ENCODE assay signal across 12 mouse cellular contexts in genomic region chr1:184832211-184832610, GRCm38 (mm10). TPM values are rescaled to one million over a fixed set of nuclear protein-coding genes. Genes with fewer than 3 reads are reported as not detected.
DNase-seq lines count a peak whose midpoint lies in the region; ATAC-seq and TF ChIP-seq lines count a peak whose summit lies in the region.
"Had no signal": no experiment of that assay in that cellular context is flagged by ENCODE, and none has a peak within 500 bp of the region (broad histone marks: within the 10 kb centered on the region; RNA-seq: fewer than 3 reads in every experiment).

No protein-coding gene starts in this region.

- no peak overlapping the region for H3K27ac ChIP-seq in lung, embryonic 14.5 days (ENCODE audit: low read depth)
- H3K27ac ChIP-seq in ES-Bruce4 (ENCODE audit: insufficient read depth, low read length): no peak overlapping the region
- H3K27ac ChIP-seq in heart, embryonic 10.5 days: no peak overlapping the region
- H3K27ac ChIP-seq in heart, embryonic 12.5 days (ENCODE audit: poor library complexity, severe bottlenecking): no peak overlapping the region

- H3K9ac ChIP-seq in lung, embryonic 14.5 days: no peak overlapping the region
- no peak overlapping the region for H3K9ac ChIP-seq in ES-Bruce4 (ENCODE audit: low read depth, poor library complexity, severe bottlenecking)
- H3K9ac ChIP-seq in heart, embryonic 12.5 days: no peak overlapping the region

- peak; percentile 52 for TF ChIP-seq CTCF in lung, embryonic 14.5 days (IDR thresholded peaks at IDR 0.05; ENCODE audit: low read depth)
- TF ChIP-seq CTCF in ES-Bruce4 (IDR thresholded peaks at IDR 0.05; ENCODE audit: low read depth, low read length): peak; percentile 73

- peaks cover 43% of the 10 kb centered on the region for H3K36me3 ChIP-seq in lung, embryonic 14.5 days (ENCODE audit: insufficient read depth)
- no peaks in the 10 kb centered on the region for H3K36me3 ChIP-seq in ES-Bruce4 (ENCODE audit: control insufficient read depth, insufficient read depth, low read length, poor library complexity, severe bottlenecking)
- peaks cover 54% of the 10 kb centered on the region for H3K36me3 ChIP-seq in heart, embryonic 10.5 days
- peaks cover 69% of the 10 kb centered on the region for H3K36me3 ChIP-seq in heart, embryonic 12.5 days

- H3K27me3 ChIP-seq in lung, embryonic 14.5 days (ENCODE audit: insufficient read depth, low read length): no peaks in the 10 kb centered on the region
- H3K27me3 ChIP-seq in ES-Bruce4 (ENCODE audit: control insufficient read depth, insufficient read depth, low read length, poor library complexity, severe bottlenecking): no peaks in the 10 kb centered on the region
- no peaks in the 10 kb centered on the region for H3K27me3 ChIP-seq in heart, embryonic 10.5 days (ENCODE audit: insufficient read depth, poor library complexity, severe bottlenecking)
- no peaks in the 10 kb centered on the region for H3K27me3 ChIP-seq in heart, embryonic 12.5 days (replicated peaks)

- DNase-seq in lung, embryonic 14.5 days: peak; percentile 30
- no peak for DNase-seq in lung, postnatal 4 days
- peak; percentile 37 for DNase-seq in adipocyte (ENCODE audit: low spot score)
- peak; percentile 39 for DNase-seq in retina, embryonic 14.5 days (ENCODE audit: low spot score)
- no peak for DNase-seq in heart, embryonic 10.5 days (ENCODE audit: low spot score)
- DNase-seq: kidney, adult 8-10 months had no signal

- TF ChIP-seq EP300 in ES-Bruce4 (IDR thresholded peaks at IDR 0.05; ENCODE audit: insufficient read depth, low read depth, low read length): no peak

- H3K4me3 ChIP-seq in lung, embryonic 14.5 days (ENCODE audit: low read depth, low read length): no peak overlapping the region
- no peak overlapping the region for H3K4me3 ChIP-seq in ES-Bruce4 (ENCODE audit: low read depth, low read length)
- no peak overlapping the region for H3K4me3 ChIP-seq in heart, embryonic 10.5 days
- no peak overlapping the region for H3K4me3 ChIP-seq in heart, embryonic 12.5 days

- no peaks in the 10 kb centered on the region for H3K9me3 ChIP-seq in lung, embryonic 14.5 days (ENCODE audit: low read depth, low read length)
- no peaks in the 10 kb centered on the region for H3K9me3 ChIP-seq in ES-Bruce4 (replicated peaks; ENCODE audit: control insufficient read depth, insufficient read depth, low read length, poor library complexity, severe bottlenecking)
- no peaks in the 10 kb centered on the region for H3K9me3 ChIP-seq in heart, embryonic 10.5 days
- H3K9me3 ChIP-seq in heart, embryonic 12.5 days (replicated peaks): no peaks in the 10 kb centered on the region

- H3K4me1 ChIP-seq in lung, embryonic 14.5 days (ENCODE audit: insufficient read depth): 0 out of 2 replicates have a peak, but pooled peaks cover under 1% of the 10 kb centered on the region
- H3K4me1 ChIP-seq in ES-Bruce4 (ENCODE audit: control insufficient read depth, insufficient read depth, low read length): peaks cover 1% of the 10 kb centered on the region
- peaks cover 3% of the 10 kb centered on the region; the same call in 1 of the 2 replicates for H3K4me1 ChIP-seq in heart, embryonic 10.5 days
- peaks cover 3% of the 10 kb centered on the region for H3K4me1 ChIP-seq in heart, embryonic 12.5 days (replicated peaks)

- WGBS in lung, embryonic 14.5 days: 81% methylated on average over 10 of the region's 10 CpGs
- WGBS in heart, embryonic 10.5 days: 78% methylated on average over 10 of the region's 10 CpGs
- 81% methylated on average over 10 of the region's 10 CpGs for WGBS in heart, embryonic 12.5 days

- TF ChIP-seq POLR2A in ES-Bruce4 (IDR thresholded peaks at IDR 0.05; ENCODE audit: insufficient read depth, low read length): no peak

- no peak for ATAC-seq in lung, embryonic 14.5 days (ENCODE audit: insufficient read depth)
- no peak for ATAC-seq in heart, embryonic 12.5 days (ENCODE audit: insufficient number of reproducible peaks, low FRiP score)
- ATAC-seq: midbrain, embryonic 16.5 days had no signal

- H3K4me2 ChIP-seq in lung, embryonic 14.5 days: no peak overlapping the region
- no peak overlapping the region for H3K4me2 ChIP-seq in heart, embryonic 12.5 days

RNA-seq across cellular contexts. Expression of gene Marc2, which starts 14.0 kb away (rescaled TPM):
- 152 and 163 TPM in 2 replicates for polyA plus RNA-seq in lung, embryonic 14.5 days (2014; fragmentation: Nextera tagmentation; extraction: Ambion mirVana)
- polyA plus RNA-seq in ES-Bruce4 (2011; ENCODE audit: insufficient read depth, insufficient read length, low read depth, missing spikeins): 70.9 and 77.4 TPM in 2 replicates
- polyA plus RNA-seq in heart, embryonic 10.5 days (2016; fragmentation: Nextera tagmentation; extraction: Ambion mirVana): 72.9 and 98.6 TPM in 2 replicates
- polyA plus RNA-seq in heart, embryonic 12.5 days (2016; fragmentation: Nextera tagmentation; extraction: Ambion mirVana): 92.5 and 95.8 TPM in 2 replicates

RNA-seq across cellular contexts. Expression of gene Marc1, which starts 21.1 kb away (rescaled TPM):
- not detected in 2 replicates for polyA plus RNA-seq in lung, embryonic 14.5 days (2014; fragmentation: Nextera tagmentation; extraction: Ambion mirVana)
- not detected in 2 replicates for polyA plus RNA-seq in ES-Bruce4 (2011; ENCODE audit: insufficient read depth, insufficient read length, low read depth, missing spikeins)
- 0.21 and 0.70 TPM in 2 replicates for polyA plus RNA-seq in heart, embryonic 10.5 days (2016; fragmentation: Nextera tagmentation; extraction: Ambion mirVana)
- polyA plus RNA-seq in heart, embryonic 12.5 days (2016; fragmentation: Nextera tagmentation; extraction: Ambion mirVana): 0.14 and 0.24 TPM in 2 replicates
- polyA plus RNA-seq: embryonic facial prominence, embryonic 11.5 days; heart, postnatal 0 days; limb, embryonic 11.5 days had no signal

RNA-seq across cellular contexts. Expression of gene C130074G19Rik, which starts 50.8 kb away (rescaled TPM):
- polyA plus RNA-seq in lung, embryonic 14.5 days (2014; fragmentation: Nextera tagmentation; extraction: Ambion mirVana): 2.5 and 3.0 TPM in 2 replicates
- polyA plus RNA-seq in ES-Bruce4 (2011; ENCODE audit: insufficient read depth, insufficient read length, low read depth, missing spikeins): 4.8 and 6.2 TPM in 2 replicates
- 0.22 and 0.82 TPM in 2 replicates for polyA plus RNA-seq in heart, embryonic 10.5 days (2016; fragmentation: Nextera tagmentation; extraction: Ambion mirVana)
- polyA plus RNA-seq in heart, embryonic 12.5 days (2016; fragmentation: Nextera tagmentation; extraction: Ambion mirVana): 0.51 and 0.60 TPM in 2 replicates

Comparison
In these comparisons a context has a peak if more than half of its experiments do, and no peak if none do; other contexts are left out.
1. DNase-seq: peak in lung, embryonic 14.5 days (single experiment), adipocyte (single experiment) and retina, embryonic 14.5 days (single experiment); none in lung, postnatal 4 days (0 of 2) and heart, embryonic 10.5 days (single experiment).